Mouse (Mus musculus) spleen, postnatal 10 days (tissue): ENCODE measurements around the gene Rhox2h.
"Not testable (repeated sequence)": the region's sequence is repeated elsewhere in the genome, so short reads cannot be mapped to it uniquely, and the experiment has no call there.

Experiments used
- DNase-seq, 2 experiments: peaks; one replicate each; pipeline ENCODE4 v3.0.0; 2021 to 2022; ENCODE audit warnings: low spot score in 2 of 2

Rhox2h gene

DNA sequence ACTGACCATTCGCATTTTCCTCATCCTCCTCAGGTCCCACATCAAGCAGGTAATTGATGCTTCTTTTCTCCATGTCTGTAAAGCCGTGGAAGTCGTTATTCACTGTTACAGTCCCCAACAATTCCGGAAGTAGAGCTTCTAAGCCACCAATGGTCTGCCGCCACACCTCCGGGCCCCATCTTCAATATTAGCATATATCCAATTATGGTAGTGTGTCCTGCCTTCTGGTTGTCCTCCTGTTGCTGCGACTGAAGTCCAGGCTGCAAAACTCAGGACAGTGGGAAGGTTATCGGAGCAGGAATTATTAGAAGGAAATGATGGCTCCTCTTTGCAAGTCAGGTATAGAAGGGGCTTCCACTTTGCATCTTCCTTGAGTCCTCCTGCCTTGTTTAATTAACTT, at the start of gene Rhox2h:
TSS of gene Rhox2h (minus strand) at position 101 of the 400 bp plus-strand sequence.
- DNase-seq: not testable (repeated sequence)

DNA sequence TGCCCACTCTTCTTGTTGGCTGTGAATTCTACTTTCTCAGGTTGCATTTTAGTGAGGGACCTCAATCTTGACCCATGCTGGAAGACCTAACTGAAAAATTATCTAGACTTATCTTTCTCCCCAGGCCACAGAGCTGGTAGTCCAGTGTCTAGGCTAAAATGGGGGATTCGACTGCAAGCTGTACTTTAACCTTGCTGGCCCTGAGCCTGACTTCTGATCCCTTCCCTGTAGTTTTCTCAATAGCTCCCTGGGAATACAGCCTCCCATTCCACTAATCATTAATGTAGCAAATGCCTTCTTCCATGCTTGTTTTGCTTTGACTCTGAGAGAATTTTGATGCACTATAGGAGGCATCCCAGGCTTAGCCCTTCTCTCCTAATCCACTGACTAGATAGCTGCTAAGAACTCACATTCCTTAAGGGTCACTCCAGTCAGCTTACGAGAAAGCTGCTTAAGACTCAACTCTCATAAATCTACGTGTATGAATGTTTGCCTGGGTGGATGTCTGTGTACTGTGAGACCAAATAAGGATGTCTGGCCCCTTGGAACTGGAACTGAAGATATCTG, 28.8 kb upstream of the Rhox2h start:
- no peak for DNase-seq

DNA sequence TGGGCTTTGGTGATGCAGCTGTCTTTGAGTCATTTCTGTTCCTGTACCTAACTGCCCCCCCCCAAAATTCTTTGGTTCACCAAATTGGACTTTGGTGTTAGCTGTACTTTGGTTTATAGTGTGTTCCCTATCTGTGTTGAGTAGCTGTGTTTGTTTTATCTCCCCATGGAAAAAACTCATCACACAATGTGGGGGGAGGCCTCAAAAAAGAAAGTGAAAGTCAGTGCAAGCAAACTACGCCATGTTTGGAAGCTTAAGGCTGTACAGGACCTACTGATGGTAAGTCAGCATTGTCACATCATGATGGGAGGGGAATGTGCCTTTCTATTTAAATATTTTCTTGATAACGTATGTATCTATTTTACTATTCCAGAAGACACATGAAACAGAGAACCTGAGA, 19.2 kb upstream of the Rhox2h start:
- no peak for DNase-seq

DNA sequence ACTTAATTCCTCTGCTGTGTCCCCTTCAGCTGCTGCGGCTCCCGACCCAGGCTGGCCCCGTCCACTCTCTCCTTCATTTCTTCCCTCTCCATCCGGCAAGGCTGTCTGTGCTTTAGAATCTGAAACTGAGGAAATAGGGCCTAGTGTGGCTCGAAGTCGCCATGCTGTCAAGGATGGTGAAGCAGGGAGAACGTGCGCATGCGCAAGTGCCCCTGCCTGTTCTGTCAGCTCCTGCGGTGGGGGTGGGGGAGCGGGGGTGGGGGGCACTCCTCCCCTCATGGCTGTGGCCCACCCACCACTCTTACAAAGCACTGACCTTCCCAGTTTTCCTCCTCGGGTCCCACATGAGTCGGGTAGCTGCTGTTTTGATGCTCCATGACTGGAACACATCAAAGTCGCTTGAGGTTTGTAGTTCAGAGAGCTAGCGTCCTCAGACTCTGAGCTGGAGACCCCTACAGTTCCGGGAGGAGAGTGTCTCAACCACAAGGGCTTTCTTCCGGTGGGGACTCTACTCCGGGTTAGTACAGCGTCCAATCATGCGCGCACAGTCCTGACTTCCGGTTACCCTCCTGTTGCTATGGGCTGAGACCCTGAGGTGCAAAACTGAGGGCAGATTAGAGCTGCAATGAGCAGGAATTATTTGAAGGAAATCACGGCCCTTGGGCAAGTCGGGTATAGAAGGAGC, 10.1 kb upstream of the Rhox2h start:
- no peak for DNase-seq

DNA sequence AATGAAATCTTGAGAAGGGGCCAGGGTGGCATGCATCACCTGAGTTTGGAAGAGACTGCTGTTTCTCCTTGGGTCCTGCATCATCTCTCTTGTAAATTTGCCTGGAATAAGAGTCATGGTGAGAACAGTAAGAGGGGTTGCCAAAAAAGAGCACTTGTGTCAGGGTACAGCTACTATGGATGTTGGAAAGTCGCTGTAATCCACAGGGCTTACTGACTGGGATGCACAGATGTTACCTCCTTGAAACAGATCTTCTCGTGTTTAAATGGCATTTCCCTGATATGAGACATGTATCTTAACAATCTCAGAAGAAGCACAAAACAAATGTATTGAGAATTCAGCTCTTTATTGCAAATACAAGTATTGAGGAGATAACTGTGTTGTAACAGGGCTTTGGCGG, 4.4 kb downstream of the Rhox2h start, which contains the start of gene Rhox3h:
TSS of gene Rhox3h (minus strand) at position 101 of the 400 bp plus-strand sequence.
- not testable (repeated sequence) for DNase-seq

DNA sequence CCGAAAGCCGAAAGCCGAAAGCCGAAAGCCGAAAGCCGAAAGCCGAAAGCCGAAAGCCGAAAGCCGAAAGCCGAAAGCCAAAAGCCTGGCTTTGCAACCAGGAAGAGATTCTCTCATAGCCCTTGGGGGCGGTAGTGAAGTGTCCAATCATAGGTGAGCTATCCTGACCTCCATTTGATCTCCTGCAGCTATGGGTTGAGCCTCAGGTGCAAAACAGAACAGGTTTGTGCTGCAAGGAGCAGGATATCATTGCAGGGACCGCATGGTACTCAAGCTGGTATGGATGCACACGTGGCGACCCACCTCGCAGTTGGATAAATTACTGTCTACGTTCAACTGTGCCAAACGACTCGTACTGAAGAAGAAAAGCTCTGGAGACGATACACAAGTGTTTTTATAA, 21.9 kb downstream of the Rhox2h start, which contains the start of gene Rhox4g:
TSS of gene Rhox4g (minus strand) at position 101 of the 400 bp plus-strand sequence.
- DNase-seq: not testable (repeated sequence)

DNA sequence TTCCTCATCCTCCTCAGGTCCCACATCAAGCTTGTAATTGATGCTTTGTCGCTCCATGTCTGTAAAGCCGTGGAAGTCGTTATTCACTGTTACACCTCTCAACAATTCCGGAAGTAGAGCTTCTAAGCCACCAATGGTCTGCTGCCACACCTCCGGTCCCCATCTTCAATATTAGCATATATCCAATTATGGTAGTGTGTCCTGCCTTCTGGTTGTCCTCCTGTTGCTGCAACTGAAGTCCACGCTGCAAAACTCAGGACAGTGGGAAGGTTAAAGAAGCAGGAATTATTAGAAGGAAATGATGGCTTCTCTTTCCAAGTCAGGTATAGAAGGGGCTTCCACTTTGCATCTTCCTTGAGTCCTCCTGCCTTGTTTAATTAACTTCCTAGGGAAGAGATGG, 29.7 kb downstream of the Rhox2h start, which contains the start of gene Rhox2g:
TSS of gene Rhox2g (minus strand) at position 101 of the 400 bp plus-strand sequence.
- not testable (repeated sequence) for DNase-seq

DNA sequence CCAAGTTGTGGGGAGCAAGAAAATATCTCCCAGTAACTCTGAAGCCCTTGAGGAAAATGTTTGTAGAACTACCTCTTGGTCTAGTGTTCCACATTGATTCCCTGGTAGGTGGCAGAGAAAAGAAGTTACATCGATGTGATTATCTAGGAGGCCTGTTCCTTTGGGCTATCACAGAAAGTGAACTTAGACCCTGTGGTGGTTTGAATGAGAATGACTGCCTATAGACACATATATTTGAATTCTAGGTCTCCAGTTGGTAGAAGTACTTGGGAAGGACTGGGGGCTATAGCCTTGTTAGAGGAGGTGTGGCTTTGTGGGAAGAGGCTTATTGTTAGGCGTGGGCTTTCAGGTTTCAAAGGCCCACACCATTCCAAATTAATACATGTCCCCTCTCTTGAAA, 44.6 kb downstream of the Rhox2h start, which contains the start of gene Rhox3g:
TSS of gene Rhox3g (minus strand) at position 101 of the 400 bp plus-strand sequence.
- not testable (repeated sequence) for DNase-seq
